Mouse (Mus musculus): ENCODE measurements around the gene Tmem229b. TPM values are rescaled to one million over a fixed set of nuclear protein-coding genes. Genes with fewer than 3 reads are reported as not detected.

Tmem229b gene
- total and polyA plus RNA-seq, 3 experiments: 13.8 to 20.5 TPM; not detected in 1

DNA sequence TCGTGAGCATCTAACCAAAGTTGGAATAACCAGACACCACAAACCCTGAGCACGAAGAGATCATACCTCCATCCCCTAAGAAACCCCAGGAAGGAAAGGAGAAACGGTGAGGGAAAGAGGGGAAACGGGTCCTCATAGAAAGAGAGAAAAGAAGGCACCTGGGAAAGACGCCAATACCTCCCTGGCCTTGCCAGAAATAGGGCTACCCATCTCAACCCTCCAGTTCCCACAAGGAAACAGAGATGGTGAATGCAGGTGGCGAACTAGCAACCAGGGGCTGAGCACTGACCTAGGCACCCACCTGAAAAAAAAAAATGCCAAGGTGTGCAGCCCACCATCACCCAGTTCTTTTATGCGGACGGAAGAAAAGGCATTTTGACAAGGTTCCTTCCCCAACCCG, 1.4 kb downstream of the Tmem229b start:
- Histone ChIP-seq H3K27me3 (ENCODE audit: control insufficient read depth in 1 of 2, insufficient read depth in 2 of 2, low read length in 2 of 2) (no peaks in the 10 kb centered on the region), H3K27ac (ENCODE audit: control insufficient read depth, low read depth, low read length) (no peak overlapping the region), H3K4me1 (ENCODE audit: control insufficient read depth in 1 of 2, insufficient read depth in 2 of 2, low read length in 2 of 2) (peaks cover 2 to 17% of the 10 kb centered on the region in 2 experiments; a peak in 3 of 4 replicates), H3K79me2 (ENCODE audit: control insufficient read depth, insufficient read depth, low read length, poor library complexity) (peaks cover 4% of the 10 kb centered on the region; the same call in 1 of the 2 replicates), H3K9ac (ENCODE audit: control insufficient read depth, low read depth, low read length, poor library complexity, severe bottlenecking) (peak overlapping the region; percentile 91), H3K36me3 (ENCODE audit: control insufficient read depth in 1 of 2, insufficient read depth in 2 of 2, low read length in 2 of 2) (peaks cover 0 to 12% of the 10 kb centered on the region in 2 experiments; a peak in 2 of 4 replicates), H3K9me3 (replicated peaks; ENCODE audit: insufficient read depth, low read length) (no peaks in the 10 kb centered on the region), H3K4me3 (ENCODE audit: control insufficient read depth in 1 of 2, insufficient read depth in 1 of 2, low read depth in 2 of 2, low read length in 2 of 2) (peak overlapping the region; percentile 92 to 98)
- TF ChIP-seq JUND (IDR thresholded peaks at IDR 0.05; ENCODE audit: low read depth, low read length) (no peak), TAL1 (IDR thresholded peaks at IDR 0.05; ENCODE audit: low read length) (no peak), GATA1 (IDR thresholded peaks at IDR 0.05; ENCODE audit: low read depth, low read length) (no peak), ZNF384 (IDR thresholded peaks at IDR 0.05; ENCODE audit: low read depth, low read length) (0 out of 2 replicates have a peak, but pooled peaks have one; percentile 21), MXI1 (IDR thresholded peaks at IDR 0.05; ENCODE audit: low read depth, low read length) (no peak)
- no peak for DNase-seq (ENCODE audit: low read depth, low spot score)

DNA sequence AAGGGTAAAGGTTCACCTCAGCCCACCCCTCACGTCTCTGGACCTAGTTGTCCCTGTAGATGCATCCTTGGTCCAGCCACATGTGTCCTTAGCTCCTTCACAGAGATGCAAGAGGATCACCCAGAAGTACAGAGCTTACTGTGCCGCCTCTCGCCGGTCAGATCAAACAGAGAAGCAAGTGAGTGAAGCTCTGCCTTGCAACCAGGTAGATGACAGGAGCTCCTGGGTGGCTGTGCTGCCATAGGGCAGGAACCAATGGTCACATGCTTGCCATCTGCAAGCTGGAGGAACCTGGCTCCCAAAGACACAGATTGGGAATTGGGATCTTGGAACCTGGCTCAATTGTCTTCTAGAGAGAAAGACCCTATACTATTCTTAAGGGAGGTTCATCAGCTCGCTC, 2.0 kb downstream of the Tmem229b start:
- Histone ChIP-seq H3K79me2 (ENCODE audit: control insufficient read depth, insufficient read depth, low read length, poor library complexity) (peaks cover 4% of the 10 kb centered on the region; the same call in 1 of the 2 replicates), H3K9me3 (replicated peaks; ENCODE audit: insufficient read depth, low read length) (no peaks in the 10 kb centered on the region), H3K4me3 (ENCODE audit: control insufficient read depth in 1 of 2, insufficient read depth in 1 of 2, low read depth in 2 of 2, low read length in 2 of 2) (no peak overlapping the region), H3K4me1 (ENCODE audit: control insufficient read depth in 1 of 2, insufficient read depth in 2 of 2, low read length in 2 of 2) (peaks cover 2 to 17% of the 10 kb centered on the region in 2 experiments; a peak in 3 of 4 replicates), H3K27ac (ENCODE audit: control insufficient read depth, low read depth, low read length) (no peak overlapping the region), H3K36me3 (ENCODE audit: control insufficient read depth in 1 of 2, insufficient read depth in 2 of 2, low read length in 2 of 2) (peaks cover 0 to 12% of the 10 kb centered on the region in 2 experiments; a peak in 2 of 4 replicates), H3K27me3 (ENCODE audit: control insufficient read depth in 1 of 2, insufficient read depth in 2 of 2, low read length in 2 of 2) (no peaks in the 10 kb centered on the region), H3K9ac (ENCODE audit: control insufficient read depth, low read depth, low read length, poor library complexity, severe bottlenecking) (no peak overlapping the region)
- no peak for DNase-seq (ENCODE audit: low read depth, low spot score)
- TF ChIP-seq HCFC1 (IDR thresholded peaks at IDR 0.05; ENCODE audit: low read depth, low read length): no peak
- TF ChIP-seq SMC3 (IDR thresholded peaks at IDR 0.05; ENCODE audit: low read depth, low read length): no peak
- TF ChIP-seq POLR2AphosphoS5 (IDR thresholded peaks at IDR 0.05; ENCODE audit: borderline replicate concordance, low read depth, low read length): no peak
- TF ChIP-seq ETS1 (IDR thresholded peaks at IDR 0.05; ENCODE audit: low read depth, low read length): no peak
- TF ChIP-seq POLR2A (IDR thresholded peaks at IDR 0.05; ENCODE audit: control insufficient read depth in 1 of 2, insufficient read depth in 1 of 2, low read depth in 1 of 2, low read length in 2 of 2, poor library complexity in 1 of 2): no peak
- TF ChIP-seq TBP (IDR thresholded peaks at IDR 0.05; ENCODE audit: low read depth, low read length): no peak
- TF ChIP-seq RAD21 (IDR thresholded peaks at IDR 0.05; ENCODE audit: low read depth, low read length): no peak

DNA sequence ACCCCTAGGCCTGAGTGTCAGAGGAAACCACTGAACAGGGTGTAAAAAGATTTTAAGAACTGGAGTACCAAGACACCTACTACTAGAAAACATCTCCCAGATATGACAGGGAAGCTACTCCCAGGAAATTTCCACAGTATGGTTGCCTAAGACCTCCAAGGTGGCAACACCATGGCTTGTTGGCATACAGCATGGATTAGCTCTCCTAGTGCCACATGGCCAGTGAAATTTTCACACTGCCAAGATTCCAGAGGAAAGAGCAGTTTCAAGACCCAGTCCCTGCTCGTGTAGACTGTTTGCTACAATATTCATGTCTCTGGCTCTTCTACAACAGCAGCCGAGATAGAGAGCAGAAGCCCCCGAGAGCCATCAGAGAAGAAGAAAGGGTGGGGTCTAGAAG, 4.4 kb downstream of the Tmem229b start:
- TF ChIP-seq UBTF (IDR thresholded peaks at IDR 0.05; ENCODE audit: borderline replicate concordance, insufficient read depth, low read depth, low read length): no peak
- no peak for TF ChIP-seq E2F4 (IDR thresholded peaks at IDR 0.05; ENCODE audit: borderline replicate concordance, low read depth, low read length)
- no peak for TF ChIP-seq TAL1 (IDR thresholded peaks at IDR 0.05; ENCODE audit: low read length)
- no peak for TF ChIP-seq CHD2 (IDR thresholded peaks at IDR 0.05; ENCODE audit: low read length)
- no peak for TF ChIP-seq TCF12 (IDR thresholded peaks at IDR 0.05; ENCODE audit: low read depth, low read length)
- no peak for TF ChIP-seq MXI1 (IDR thresholded peaks at IDR 0.05; ENCODE audit: low read depth, low read length)
- TF ChIP-seq ELF1 (IDR thresholded peaks at IDR 0.05; ENCODE audit: low read depth, low read length): no peak
- TF ChIP-seq SMC3 (IDR thresholded peaks at IDR 0.05; ENCODE audit: low read depth, low read length): no peak
- no peak for TF ChIP-seq MYC (IDR thresholded peaks at IDR 0.05; ENCODE audit: low read depth, low read length)
- TF ChIP-seq POLR2AphosphoS2 (IDR thresholded peaks at IDR 0.05; ENCODE audit: low read length): no peak
- TF ChIP-seq GATA1 (IDR thresholded peaks at IDR 0.05; ENCODE audit: low read depth, low read length): no peak
- no peak for TF ChIP-seq ETS1 (IDR thresholded peaks at IDR 0.05; ENCODE audit: low read depth, low read length)
- TF ChIP-seq SIN3A (IDR thresholded peaks at IDR 0.05; ENCODE audit: low read length): no peak
- no peak for TF ChIP-seq KAT2A (conservative IDR thresholded peaks at IDR 0.05; ENCODE audit: low read depth, low read length)
- no peak for TF ChIP-seq RAD21 (IDR thresholded peaks at IDR 0.05; ENCODE audit: low read depth, low read length)
- TF ChIP-seq RCOR1 (IDR thresholded peaks at IDR 0.05; ENCODE audit: low read depth, low read length): no peak
- TF ChIP-seq MAFK (IDR thresholded peaks at IDR 0.05; ENCODE audit: borderline replicate concordance, low read depth, low read length): no peak
- TF ChIP-seq MYB (IDR thresholded peaks at IDR 0.05; ENCODE audit: low read depth, low read length): no peak
- TF ChIP-seq MEF2A (IDR thresholded peaks at IDR 0.05; ENCODE audit: extremely low read depth, insufficient replicate concordance, low read depth, low read length, poor library complexity, severe bottlenecking): no peak
- TF ChIP-seq CHD1 (IDR thresholded peaks at IDR 0.05; ENCODE audit: low read depth, low read length): no peak
- Histone ChIP-seq H3K9ac (ENCODE audit: control insufficient read depth, low read depth, low read length, poor library complexity, severe bottlenecking) (no peak overlapping the region), H3K9me3 (replicated peaks; ENCODE audit: insufficient read depth, low read length) (no peaks in the 10 kb centered on the region), H3K36me3 (ENCODE audit: control insufficient read depth in 1 of 2, insufficient read depth in 2 of 2, low read length in 2 of 2) (peaks cover 0 to 12% of the 10 kb centered on the region in 2 experiments; a peak in 2 of 4 replicates), H3K27ac (ENCODE audit: control insufficient read depth, low read depth, low read length) (peak overlapping the region; percentile 68), H3K4me3 (ENCODE audit: control insufficient read depth in 1 of 2, insufficient read depth in 1 of 2, low read depth in 2 of 2, low read length in 2 of 2) (no peak overlapping the region), H3K4me1 (ENCODE audit: control insufficient read depth in 1 of 2, insufficient read depth in 2 of 2, low read length in 2 of 2) (peaks cover 2 to 17% of the 10 kb centered on the region in 2 experiments; a peak in 3 of 4 replicates), H3K79me2 (ENCODE audit: control insufficient read depth, insufficient read depth, low read length, poor library complexity) (peaks cover 4% of the 10 kb centered on the region; the same call in 1 of the 2 replicates), H3K27me3 (ENCODE audit: control insufficient read depth in 1 of 2, insufficient read depth in 2 of 2, low read length in 2 of 2) (no peaks in the 10 kb centered on the region)
- no peak for DNase-seq (ENCODE audit: low read depth, low spot score)

Data from MEL (cell line).